Mouse (Mus musculus): ENCODE measurements around the gene Car2. TPM values are rescaled to one million over a fixed set of nuclear protein-coding genes. Genes with fewer than 3 reads are reported as not detected.

Gene Car2
- polyA plus RNA-seq, 1 experiment from 2014 or later: 44.7 TPM

DNA sequence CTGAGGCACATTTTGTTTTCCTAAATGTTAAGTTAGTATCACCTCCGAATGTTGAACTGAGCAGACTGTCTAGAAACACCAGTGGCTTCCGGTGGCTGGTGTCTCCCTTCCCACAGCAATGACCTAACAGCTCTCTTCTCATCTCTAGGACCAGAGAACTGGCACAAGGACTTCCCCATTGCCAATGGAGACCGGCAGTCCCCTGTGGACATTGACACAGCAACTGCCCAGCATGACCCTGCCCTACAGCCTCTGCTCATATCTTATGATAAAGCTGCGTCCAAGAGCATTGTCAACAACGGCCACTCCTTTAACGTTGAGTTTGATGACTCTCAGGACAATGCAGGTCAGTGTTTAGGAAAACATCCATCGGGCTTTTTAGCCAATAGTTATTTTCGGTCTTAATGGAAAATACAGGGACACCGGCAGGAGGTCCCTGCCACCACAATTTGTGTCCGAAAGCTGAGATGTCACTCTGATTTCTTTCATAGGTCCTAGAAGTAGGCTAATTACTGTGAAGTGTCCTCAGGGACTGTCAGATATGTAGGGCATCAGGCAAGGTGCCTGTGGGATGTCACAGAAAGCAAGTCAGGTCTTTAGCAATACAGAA, 1.7 kb downstream of the Car2 start:
- no peak overlapping the region for H3K27ac ChIP-seq
- no peaks in the 10 kb centered on the region for H3K36me3 ChIP-seq (replicated peaks; ENCODE audit: control insufficient read depth, insufficient read depth)
- H3K27me3 ChIP-seq (ENCODE audit: control insufficient read depth, insufficient read depth, low read length): peaks cover 4% of the 10 kb centered on the region
- H3K9me3 ChIP-seq (ENCODE audit: control insufficient read depth, low read length): no peaks in the 10 kb centered on the region
- no peaks in the 10 kb centered on the region for H3K4me1 ChIP-seq (replicated peaks; ENCODE audit: control insufficient read depth, insufficient read depth, low read length)
- no peak for ATAC-seq (ENCODE audit: low FRiP score)
- peak overlapping the region; percentile 87 for H3K4me2 ChIP-seq (replicated peaks)
- no peak overlapping the region for H3K9ac ChIP-seq
- 70% methylated on average over 10 of the region's 10 CpGs for WGBS
- DNase-seq (ENCODE audit: low spot score): no peak
- H3K4me3 ChIP-seq (replicated peaks; ENCODE audit: low read length): no peak overlapping the region

DNA sequence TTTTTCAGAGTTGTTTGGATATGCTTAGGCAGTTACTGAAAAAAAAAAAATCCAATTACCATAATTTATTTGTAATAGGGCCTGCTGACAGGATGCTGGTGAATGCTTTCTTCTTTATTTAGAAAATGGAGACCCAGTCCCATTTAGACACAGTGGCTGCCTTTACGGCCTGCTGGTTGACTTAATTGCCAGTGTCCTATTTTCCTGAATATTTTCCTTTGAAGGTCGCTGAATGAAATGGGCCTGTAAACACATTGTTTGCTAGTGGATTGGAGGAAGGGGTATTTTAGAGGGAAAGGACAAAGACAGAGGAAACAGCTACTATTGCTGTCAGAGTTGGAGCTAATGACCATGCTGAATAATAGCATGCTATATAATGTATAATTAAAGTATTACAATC, 2.5 kb downstream of the Car2 start:
- ATAC-seq (ENCODE audit: low FRiP score) (no peak), DNase-seq (ENCODE audit: low spot score) (no peak)
- no peak overlapping the region for H3K27ac ChIP-seq
- H3K9me3 ChIP-seq (ENCODE audit: control insufficient read depth, low read length): no peaks in the 10 kb centered on the region
- H3K9ac ChIP-seq: no peak overlapping the region
- peaks cover 4% of the 10 kb centered on the region for H3K27me3 ChIP-seq (ENCODE audit: control insufficient read depth, insufficient read depth, low read length)
- 39% methylated on average over 2 of the region's 2 CpGs for WGBS
- H3K4me2 ChIP-seq (replicated peaks): peak overlapping the region; percentile 21; the same call in 1 of the 2 replicates
- no peak overlapping the region for H3K4me3 ChIP-seq (replicated peaks; ENCODE audit: low read length)
- no peaks in the 10 kb centered on the region for H3K4me1 ChIP-seq (replicated peaks; ENCODE audit: control insufficient read depth, insufficient read depth, low read length)
- no peaks in the 10 kb centered on the region for H3K36me3 ChIP-seq (replicated peaks; ENCODE audit: control insufficient read depth, insufficient read depth)

- Histone ChIP-seq H3K9ac (no peak overlapping the region), H3K4me3 (replicated peaks; ENCODE audit: low read length) (no peak overlapping the region), H3K4me2 (replicated peaks) (no peak overlapping the region; the same call in 1 of the 2 replicates), H3K4me1 (replicated peaks; ENCODE audit: control insufficient read depth, insufficient read depth, low read length) (no peaks in the 10 kb centered on the region), H3K27me3 (ENCODE audit: control insufficient read depth, insufficient read depth, low read length) (peaks cover 4% of the 10 kb centered on the region), H3K27ac (no peak overlapping the region; the same call in 1 of the 2 replicates), H3K36me3 (replicated peaks; ENCODE audit: control insufficient read depth, insufficient read depth) (no peaks in the 10 kb centered on the region), H3K9me3 (ENCODE audit: control insufficient read depth, low read length) (no peaks in the 10 kb centered on the region)
- no peak for ATAC-seq (ENCODE audit: low FRiP score)
- no peak for DNase-seq (ENCODE audit: low spot score)
- WGBS: 72% methylated on average over 2 of the region's 2 CpGs
Observed at GRCm38 (mm10) chr3:14889085-14889484, 3.0 kb downstream of the Car2 start.

DNA sequence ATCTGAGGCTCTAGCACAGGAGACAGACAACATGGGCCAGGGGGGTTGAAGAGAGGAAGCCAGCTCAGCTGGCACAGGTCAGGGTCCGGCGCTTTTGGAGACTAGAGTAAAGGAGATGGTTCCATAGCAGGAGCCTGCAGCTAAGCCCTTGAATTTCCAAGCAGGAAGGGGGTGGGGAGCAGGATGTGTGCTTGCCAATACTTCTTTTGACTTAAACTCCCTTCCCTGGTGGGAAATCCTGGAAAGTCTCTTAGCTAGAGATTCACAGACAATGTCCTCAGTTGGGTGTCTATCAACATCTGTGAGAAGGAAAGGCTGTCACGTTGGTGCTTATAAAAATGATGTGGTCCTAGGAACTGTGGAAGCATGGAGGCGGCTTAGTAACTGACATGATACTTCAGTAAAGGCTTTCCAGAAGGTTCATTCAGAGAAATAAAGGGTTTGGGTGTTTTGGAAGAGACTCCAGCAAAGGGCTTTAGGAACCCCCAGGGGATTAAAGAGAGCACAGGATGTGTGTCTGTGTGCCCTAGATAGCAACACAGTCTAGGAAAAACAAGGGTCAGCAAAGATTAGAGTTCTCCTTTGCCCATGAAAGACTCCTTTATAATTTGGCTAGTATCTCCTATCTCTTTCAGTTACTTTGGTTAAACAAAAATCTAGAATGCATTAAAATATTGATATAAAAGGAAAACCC, 3.8 kb downstream of the Car2 start:
- WGBS: 50% methylated on average over 4 of the region's 4 CpGs
- H3K36me3 ChIP-seq (replicated peaks; ENCODE audit: control insufficient read depth, insufficient read depth): no peaks in the 10 kb centered on the region
- DNase-seq (ENCODE audit: low spot score): no peak
- no peak overlapping the region for H3K4me2 ChIP-seq (replicated peaks)
- H3K9ac ChIP-seq: no peak overlapping the region
- no peaks in the 10 kb centered on the region for H3K4me1 ChIP-seq (replicated peaks; ENCODE audit: control insufficient read depth, insufficient read depth, low read length)
- H3K27me3 ChIP-seq (ENCODE audit: control insufficient read depth, insufficient read depth, low read length): peaks cover 4% of the 10 kb centered on the region
- no peak overlapping the region; the same call in 1 of the 2 replicates for H3K27ac ChIP-seq
- no peak overlapping the region for H3K4me3 ChIP-seq (replicated peaks; ENCODE audit: low read length)
- no peaks in the 10 kb centered on the region for H3K9me3 ChIP-seq (ENCODE audit: control insufficient read depth, low read length)
- ATAC-seq (ENCODE audit: low FRiP score): no peak

DNA sequence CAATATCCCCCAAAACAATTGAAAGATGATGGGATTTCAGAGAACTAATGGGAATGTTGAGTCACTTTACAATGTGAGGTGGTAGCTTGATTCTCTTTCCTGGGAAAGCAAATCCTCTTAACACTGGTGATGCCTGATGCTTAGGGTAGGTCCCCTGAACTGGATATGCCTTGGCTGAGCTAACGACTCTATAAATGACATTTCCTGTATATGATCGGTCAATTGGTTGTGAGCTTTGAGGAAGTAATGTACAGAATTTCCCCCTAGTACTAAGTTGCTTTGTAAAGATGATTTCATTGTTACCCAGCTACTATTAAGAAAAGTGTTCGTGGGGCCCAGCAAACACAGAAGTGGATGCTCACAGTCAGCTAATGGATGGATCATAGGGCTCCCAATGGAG, 6.9 kb downstream of the Car2 start:
- ATAC-seq (ENCODE audit: low FRiP score) (no peak), DNase-seq (ENCODE audit: low spot score) (no peak)
- Histone ChIP-seq H3K27me3 (ENCODE audit: control insufficient read depth, insufficient read depth, low read length) (no peaks in the 10 kb centered on the region), H3K4me2 (replicated peaks) (no peak overlapping the region), H3K9ac (no peak overlapping the region), H3K9me3 (ENCODE audit: control insufficient read depth, low read length) (no peaks in the 10 kb centered on the region), H3K4me1 (replicated peaks; ENCODE audit: control insufficient read depth, insufficient read depth, low read length) (no peaks in the 10 kb centered on the region), H3K36me3 (replicated peaks; ENCODE audit: control insufficient read depth, insufficient read depth) (no peaks in the 10 kb centered on the region), H3K27ac (no peak overlapping the region), H3K4me3 (replicated peaks; ENCODE audit: low read length) (no peak overlapping the region)
- 84% methylated on average over 3 of the region's 3 CpGs for WGBS

GRCm38 (mm10) chr3:14893700-14894099, 7.6 kb downstream of the Car2 start:
- no peak overlapping the region for H3K4me2 ChIP-seq (replicated peaks)
- no peaks in the 10 kb centered on the region for H3K27me3 ChIP-seq (ENCODE audit: control insufficient read depth, insufficient read depth, low read length)
- ATAC-seq (ENCODE audit: low FRiP score): no peak
- no peak overlapping the region for H3K9ac ChIP-seq
- no peak for DNase-seq (ENCODE audit: low spot score)
- no peaks in the 10 kb centered on the region for H3K9me3 ChIP-seq (ENCODE audit: control insufficient read depth, low read length)
- H3K36me3 ChIP-seq (replicated peaks; ENCODE audit: control insufficient read depth, insufficient read depth): no peaks in the 10 kb centered on the region
- 85% methylated on average over 5 of the region's 5 CpGs for WGBS
- no peak overlapping the region for H3K27ac ChIP-seq
- no peak overlapping the region for H3K4me3 ChIP-seq (replicated peaks; ENCODE audit: low read length)
- no peaks in the 10 kb centered on the region for H3K4me1 ChIP-seq (replicated peaks; ENCODE audit: control insufficient read depth, insufficient read depth, low read length)

- Histone ChIP-seq H3K36me3 (replicated peaks; ENCODE audit: control insufficient read depth, insufficient read depth) (no peaks in the 10 kb centered on the region), H3K27me3 (ENCODE audit: control insufficient read depth, insufficient read depth, low read length) (no peaks in the 10 kb centered on the region), H3K4me1 (replicated peaks; ENCODE audit: control insufficient read depth, insufficient read depth, low read length) (no peaks in the 10 kb centered on the region), H3K27ac (no peak overlapping the region), H3K9ac (no peak overlapping the region), H3K4me3 (replicated peaks; ENCODE audit: low read length) (no peak overlapping the region), H3K4me2 (replicated peaks) (no peak overlapping the region), H3K9me3 (ENCODE audit: control insufficient read depth, low read length) (no peaks in the 10 kb centered on the region)
- no peak for ATAC-seq (ENCODE audit: low FRiP score)
- 96% methylated on average over 3 of the region's 3 CpGs for WGBS
- DNase-seq (ENCODE audit: low spot score): no peak
Observed at GRCm38 (mm10) chr3:14895333-14895732, 9.3 kb downstream of the Car2 start.

DNA sequence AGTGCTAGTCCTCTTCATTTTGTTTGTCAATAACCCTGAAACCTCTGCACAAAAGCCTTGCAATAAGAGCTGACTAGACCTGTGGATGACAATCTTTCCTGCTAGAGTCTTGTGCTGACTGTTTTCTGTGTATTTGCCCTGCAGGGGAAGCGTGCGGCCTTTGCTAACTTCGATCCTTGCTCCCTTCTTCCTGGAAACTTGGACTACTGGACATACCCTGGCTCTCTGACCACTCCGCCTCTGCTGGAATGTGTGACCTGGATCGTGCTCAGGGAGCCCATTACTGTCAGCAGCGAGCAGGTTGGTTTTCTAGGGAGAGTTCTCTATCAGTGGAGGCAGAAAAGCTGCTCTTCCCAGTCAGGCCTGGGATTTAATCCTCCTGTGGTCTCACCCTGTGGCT, 11.7 kb downstream of the Car2 start:
- DNase-seq (ENCODE audit: low spot score): no peak
- Histone ChIP-seq H3K27ac (no peak overlapping the region), H3K4me1 (replicated peaks; ENCODE audit: control insufficient read depth, insufficient read depth, low read length) (no peaks in the 10 kb centered on the region), H3K4me2 (replicated peaks) (no peak overlapping the region), H3K9ac (no peak overlapping the region), H3K9me3 (ENCODE audit: control insufficient read depth, low read length) (no peaks in the 10 kb centered on the region), H3K27me3 (ENCODE audit: control insufficient read depth, insufficient read depth, low read length) (no peaks in the 10 kb centered on the region), H3K36me3 (replicated peaks; ENCODE audit: control insufficient read depth, insufficient read depth) (no peaks in the 10 kb centered on the region), H3K4me3 (replicated peaks; ENCODE audit: low read length) (no peak overlapping the region)
- WGBS: 85% methylated on average over 6 of the region's 6 CpGs
- no peak for ATAC-seq (ENCODE audit: low FRiP score)

DNA sequence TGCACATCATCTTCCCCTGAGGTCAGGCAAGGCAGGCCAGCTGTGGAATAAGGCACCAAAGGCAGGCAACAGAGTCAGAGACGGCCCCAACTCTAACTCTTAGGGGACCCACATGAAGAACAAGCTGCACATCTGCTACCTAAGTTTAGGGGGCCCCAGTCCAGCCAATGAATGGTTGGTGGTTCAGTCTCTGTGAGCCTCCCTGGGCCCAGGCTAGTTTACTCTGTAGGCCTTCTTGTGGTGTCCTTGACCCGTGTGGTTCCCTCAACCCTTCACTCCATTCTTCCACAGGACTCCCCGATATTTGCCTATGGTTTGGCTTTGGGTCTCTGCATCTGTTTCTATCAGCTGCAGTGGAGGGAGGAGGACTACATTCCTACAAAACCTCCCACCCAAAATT, 17.3 kb downstream of the Car2 start:
- Histone ChIP-seq H3K27me3 (ENCODE audit: control insufficient read depth, insufficient read depth, low read length) (no peaks in the 10 kb centered on the region), H3K4me2 (replicated peaks) (no peak overlapping the region), H3K4me1 (replicated peaks; ENCODE audit: control insufficient read depth, insufficient read depth, low read length) (no peaks in the 10 kb centered on the region), H3K36me3 (replicated peaks; ENCODE audit: control insufficient read depth, insufficient read depth) (no peaks in the 10 kb centered on the region), H3K4me3 (replicated peaks; ENCODE audit: low read length) (no peak overlapping the region), H3K9me3 (ENCODE audit: control insufficient read depth, low read length) (no peaks in the 10 kb centered on the region), H3K27ac (no peak overlapping the region), H3K9ac (no peak overlapping the region)
- WGBS: 92% methylated on average over 3 of the region's 3 CpGs
- no peak for ATAC-seq (ENCODE audit: low FRiP score)
- no peak for DNase-seq (ENCODE audit: low spot score)

Data from hindbrain, embryonic 14.5 days (tissue).